Mouse (Mus musculus): ENCODE measurements around the gene Nap1l1. TPM values are rescaled to one million over a fixed set of nuclear protein-coding genes. Genes with fewer than 3 reads are reported as not detected.

Nap1l1 gene
- polyA plus RNA-seq (2011; ENCODE audit: insufficient read depth, insufficient read length, low read depth, missing spikeins), result 1,132 and 1,280 TPM in 2 replicates

GRCm38 (mm10) chr10:111472686-111473510 lies at the start of gene Nap1l1:
Gene Nap1l1 (plus strand): TSS chr10:111473223.
- TF ChIP-seq CTCF (IDR thresholded peaks at IDR 0.05; ENCODE audit: low read depth, low read length) (no peak), POLR2A (IDR thresholded peaks at IDR 0.05; ENCODE audit: insufficient read depth, low read length) (no peak), EP300 (IDR thresholded peaks at IDR 0.05; ENCODE audit: insufficient read depth, low read depth, low read length) (no peak)
- H3K4me3 ChIP-seq (ENCODE audit: low read depth, low read length), result peak within 1 kb of the TSS; percentile 90
- H3K27me3 ChIP-seq (ENCODE audit: control insufficient read depth, insufficient read depth, low read length, poor library complexity, severe bottlenecking), result no peaks in the 10 kb centered on the region
- peaks cover 2% of the 10 kb centered on the region for H3K4me1 ChIP-seq (ENCODE audit: control insufficient read depth, insufficient read depth, low read length)
- peak within 1 kb of the TSS; percentile 45 for H3K27ac ChIP-seq (ENCODE audit: insufficient read depth, low read length)
- peak within 1 kb of the TSS; percentile 98 for H3K9ac ChIP-seq (ENCODE audit: low read depth, poor library complexity, severe bottlenecking)
- H3K9me3 ChIP-seq (replicated peaks; ENCODE audit: control insufficient read depth, insufficient read depth, low read length, poor library complexity, severe bottlenecking), result no peaks in the 10 kb centered on the region
- H3K36me3 ChIP-seq (ENCODE audit: control insufficient read depth, insufficient read depth, low read length, poor library complexity, severe bottlenecking), result peaks cover 9% of the 10 kb centered on the region

GRCm38 (mm10) chr10:111426491-111426890 lies 46.5 kb upstream of the Nap1l1 start:
- H3K27me3 ChIP-seq (ENCODE audit: control insufficient read depth, insufficient read depth, low read length, poor library complexity, severe bottlenecking), result no peaks in the 10 kb centered on the region
- peaks cover 6% of the 10 kb centered on the region for H3K4me1 ChIP-seq (ENCODE audit: control insufficient read depth, insufficient read depth, low read length)
- no peak overlapping the region for H3K4me3 ChIP-seq (ENCODE audit: low read depth, low read length)
- H3K9ac ChIP-seq (ENCODE audit: low read depth, poor library complexity, severe bottlenecking), result no peak overlapping the region
- TF ChIP-seq POLR2A (IDR thresholded peaks at IDR 0.05; ENCODE audit: insufficient read depth, low read length) (no peak), CTCF (IDR thresholded peaks at IDR 0.05; ENCODE audit: low read depth, low read length) (no peak), EP300 (IDR thresholded peaks at IDR 0.05; ENCODE audit: insufficient read depth, low read depth, low read length) (no peak)
- H3K9me3 ChIP-seq (replicated peaks; ENCODE audit: control insufficient read depth, insufficient read depth, low read length, poor library complexity, severe bottlenecking), result no peaks in the 10 kb centered on the region
- no peak overlapping the region for H3K27ac ChIP-seq (ENCODE audit: insufficient read depth, low read length)
- H3K36me3 ChIP-seq (ENCODE audit: control insufficient read depth, insufficient read depth, low read length, poor library complexity, severe bottlenecking), result no peaks in the 10 kb centered on the region

GRCm38 (mm10) chr10:111433502-111433901 lies 39.5 kb upstream of the Nap1l1 start:
- Histone ChIP-seq H3K27ac (ENCODE audit: insufficient read depth, low read length) (no peak overlapping the region), H3K4me3 (ENCODE audit: low read depth, low read length) (no peak overlapping the region)

GRCm38 (mm10) chr10:111441034-111441440 lies 32.0 kb upstream of the Nap1l1 start:
- Histone ChIP-seq H3K27ac (ENCODE audit: insufficient read depth, low read length) (no peak overlapping the region), H3K9ac (ENCODE audit: low read depth, poor library complexity, severe bottlenecking) (no peak overlapping the region), H3K27me3 (ENCODE audit: control insufficient read depth, insufficient read depth, low read length, poor library complexity, severe bottlenecking) (no peaks in the 10 kb centered on the region), H3K9me3 (replicated peaks; ENCODE audit: control insufficient read depth, insufficient read depth, low read length, poor library complexity, severe bottlenecking) (no peaks in the 10 kb centered on the region), H3K36me3 (ENCODE audit: control insufficient read depth, insufficient read depth, low read length, poor library complexity, severe bottlenecking) (no peaks in the 10 kb centered on the region), H3K4me3 (ENCODE audit: low read depth, low read length) (no peak overlapping the region), H3K4me1 (ENCODE audit: control insufficient read depth, insufficient read depth, low read length) (peaks cover 2% of the 10 kb centered on the region)
- TF ChIP-seq CTCF (IDR thresholded peaks at IDR 0.05; ENCODE audit: low read depth, low read length) (no peak), EP300 (IDR thresholded peaks at IDR 0.05; ENCODE audit: insufficient read depth, low read depth, low read length) (no peak), POLR2A (IDR thresholded peaks at IDR 0.05; ENCODE audit: insufficient read depth, low read length) (no peak)

More at GRCm38 (mm10) chr10:111433502-111433901, 39.5 kb upstream of the Nap1l1 start:
- no peaks in the 10 kb centered on the region for H3K36me3 ChIP-seq (ENCODE audit: control insufficient read depth, insufficient read depth, low read length, poor library complexity, severe bottlenecking)
- TF ChIP-seq EP300 (IDR thresholded peaks at IDR 0.05; ENCODE audit: insufficient read depth, low read depth, low read length), result peak; percentile 65; the same call in 1 of the 2 replicates
- no peak for TF ChIP-seq POLR2A (IDR thresholded peaks at IDR 0.05; ENCODE audit: insufficient read depth, low read length)
- H3K9ac ChIP-seq (ENCODE audit: low read depth, poor library complexity, severe bottlenecking), result no peak overlapping the region
- peaks cover 2% of the 10 kb centered on the region for H3K4me1 ChIP-seq (ENCODE audit: control insufficient read depth, insufficient read depth, low read length)
- H3K27me3 ChIP-seq (ENCODE audit: control insufficient read depth, insufficient read depth, low read length, poor library complexity, severe bottlenecking), result no peaks in the 10 kb centered on the region
- H3K9me3 ChIP-seq (replicated peaks; ENCODE audit: control insufficient read depth, insufficient read depth, low read length, poor library complexity, severe bottlenecking), result no peaks in the 10 kb centered on the region

GRCm38 (mm10) chr10:111444199-111444598 lies 28.8 kb upstream of the Nap1l1 start:
- Histone ChIP-seq H3K27me3 (ENCODE audit: control insufficient read depth, insufficient read depth, low read length, poor library complexity, severe bottlenecking) (no peaks in the 10 kb centered on the region), H3K9me3 (replicated peaks; ENCODE audit: control insufficient read depth, insufficient read depth, low read length, poor library complexity, severe bottlenecking) (no peaks in the 10 kb centered on the region), H3K9ac (ENCODE audit: low read depth, poor library complexity, severe bottlenecking) (no peak overlapping the region), H3K4me1 (ENCODE audit: control insufficient read depth, insufficient read depth, low read length) (no peaks in the 10 kb centered on the region), H3K27ac (ENCODE audit: insufficient read depth, low read length) (no peak overlapping the region), H3K4me3 (ENCODE audit: low read depth, low read length) (no peak overlapping the region), H3K36me3 (ENCODE audit: control insufficient read depth, insufficient read depth, low read length, poor library complexity, severe bottlenecking) (no peaks in the 10 kb centered on the region)
- TF ChIP-seq POLR2A (IDR thresholded peaks at IDR 0.05; ENCODE audit: insufficient read depth, low read length) (no peak), EP300 (IDR thresholded peaks at IDR 0.05; ENCODE audit: insufficient read depth, low read depth, low read length) (no peak), CTCF (IDR thresholded peaks at IDR 0.05; ENCODE audit: low read depth, low read length) (no peak)
